Mouse (Mus musculus): Measurements from ENCODE around the gene Tmem151b. TPM values are rescaled to one million over a fixed set of nuclear protein-coding genes. Genes with fewer than 3 reads are reported as not detected.

The Tmem151b gene
- total RNA-seq, 2 experiments from 2014 or later, result not detected

DNA sequence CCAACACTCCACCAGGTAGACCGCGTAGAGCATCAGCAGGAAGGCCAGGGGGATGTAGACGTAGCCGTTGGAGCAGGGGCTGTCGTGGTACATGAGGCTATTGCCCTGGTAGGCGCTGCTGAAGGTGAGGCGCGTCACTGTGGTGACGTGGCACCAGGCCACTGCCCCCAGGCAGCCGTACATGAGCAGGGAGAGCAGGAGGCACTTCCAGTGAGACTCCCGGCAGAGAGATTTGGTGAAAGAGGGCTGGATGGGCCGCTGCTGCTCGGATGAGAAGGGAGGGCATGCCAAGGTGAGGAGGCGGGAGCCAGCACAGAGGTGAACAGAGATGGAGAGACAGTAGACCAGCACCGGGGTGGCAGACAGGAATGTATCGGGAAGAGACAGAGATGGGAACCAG, 2.5 kb downstream of the Tmem151b start:
- no peak overlapping the region for H3K27ac ChIP-seq
- DNase-seq, result no peak
- no peak overlapping the region for H3K4me3 ChIP-seq
- no peak for TF ChIP-seq CTCF (IDR thresholded peaks at IDR 0.05)
- intact Hi-C loops (cut with DNase I), result no loop called here

- DNase-seq, result peak; percentile 31
- Histone ChIP-seq H3K27ac (no peak overlapping the region), H3K4me3 (peak overlapping the region; percentile 63)
- TF ChIP-seq CTCF (IDR thresholded peaks at IDR 0.05), result no peak
- intact Hi-C loops (cut with DNase I), result no loop called here
These were observed 4.1 kb downstream of the Tmem151b start for GRCm38 (mm10) chr17:45545278-45545961.

DNA sequence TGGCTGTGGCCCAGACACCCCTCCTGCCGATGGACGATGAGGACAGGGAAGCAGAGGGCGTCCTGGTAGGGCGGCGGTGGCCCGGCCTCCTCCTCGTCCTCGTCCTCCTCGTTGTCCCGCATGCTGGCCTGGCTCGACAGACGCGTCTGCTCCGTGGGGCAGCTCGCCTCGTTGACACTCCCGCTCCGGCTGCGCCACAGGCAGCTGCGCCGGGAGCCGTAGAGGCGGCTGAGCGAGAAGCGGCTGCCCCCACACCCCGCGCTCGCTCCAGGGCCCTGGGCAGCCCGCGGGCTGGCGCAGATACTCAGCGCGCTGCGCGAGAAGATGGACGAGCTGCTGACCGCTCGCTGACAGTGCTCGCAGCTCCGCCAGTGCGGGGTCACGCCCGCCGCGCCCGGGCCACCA, 4.6 kb downstream of the Tmem151b start:
- no peak for TF ChIP-seq CTCF (IDR thresholded peaks at IDR 0.05)
- intact Hi-C loops (cut with DNase I), result no loop called here
- H3K27ac ChIP-seq, result no peak overlapping the region
- peak overlapping the region; percentile 63 for H3K4me3 ChIP-seq
- no peak for DNase-seq

DNA sequence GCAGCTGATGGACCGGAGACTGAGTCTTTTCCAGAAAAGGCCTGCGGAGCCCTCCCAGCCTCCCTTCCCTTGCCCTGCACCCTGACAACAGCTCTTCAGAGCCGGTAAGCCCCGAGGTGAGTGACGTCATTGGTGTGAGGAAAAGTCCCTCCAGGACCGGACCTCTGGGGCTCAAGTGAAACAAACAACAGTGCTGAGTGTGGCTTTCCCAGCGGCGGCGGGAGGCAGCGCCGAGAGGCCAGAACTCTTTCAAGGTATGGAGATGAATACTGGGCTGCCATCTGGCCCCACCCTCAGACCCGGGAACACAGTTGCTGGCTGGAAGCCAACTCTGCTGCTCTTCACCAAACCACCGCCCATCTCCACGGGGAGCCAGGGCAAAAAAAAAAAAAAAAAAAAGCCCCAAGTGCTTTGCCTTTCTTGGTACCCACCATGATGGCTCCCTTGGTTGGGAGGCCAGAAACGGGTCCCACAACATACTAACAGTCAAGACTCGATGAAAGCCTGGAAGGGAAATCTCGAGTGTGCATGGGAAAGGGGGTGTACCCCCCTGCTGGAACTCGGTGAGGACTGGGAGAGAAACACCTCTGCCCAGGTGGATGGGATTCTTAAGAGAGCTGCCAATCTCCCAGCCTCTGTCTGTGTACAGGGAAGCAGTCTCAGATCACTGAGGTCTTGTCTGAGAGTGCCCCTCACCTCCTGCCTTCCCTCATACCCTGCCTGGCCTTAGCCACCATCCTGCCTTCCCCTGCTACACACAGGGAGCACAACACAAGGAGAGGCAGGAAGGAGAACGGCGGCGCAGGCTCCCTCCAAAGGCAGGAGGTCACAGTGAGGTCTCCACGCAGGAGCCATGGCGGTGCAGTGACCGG, 5.2 kb downstream of the Tmem151b start:
- Histone ChIP-seq H3K4me3 (peak overlapping the region; percentile 63), H3K27ac (no peak overlapping the region)
- no peak for DNase-seq
- intact Hi-C loops (cut with DNase I), result no loop called here
- no peak for TF ChIP-seq CTCF (IDR thresholded peaks at IDR 0.05)

DNA sequence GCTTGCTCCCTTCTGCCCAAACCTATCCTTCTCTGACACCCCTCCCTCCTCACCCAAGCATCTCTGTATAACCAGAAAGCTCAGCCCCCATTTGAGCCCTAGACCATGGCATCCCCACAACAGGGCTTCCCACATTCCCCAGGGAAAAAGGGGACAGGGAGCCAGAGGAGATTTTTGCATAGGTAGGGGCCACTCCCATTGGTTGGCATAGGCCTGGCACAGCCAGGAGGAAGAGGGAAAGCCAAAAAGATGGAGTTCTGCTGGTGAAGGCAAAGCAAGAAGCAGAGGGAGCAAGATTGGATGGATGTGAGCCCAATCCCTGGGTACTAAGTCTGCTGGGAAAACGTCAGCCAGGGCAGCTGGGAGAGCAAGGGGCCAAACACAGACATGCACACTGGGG, 6.4 kb downstream of the Tmem151b start:
- no peak overlapping the region for H3K27ac ChIP-seq
- intact Hi-C loops (cut with DNase I), result no loop called here
- DNase-seq, result no peak
- H3K4me3 ChIP-seq, result no peak overlapping the region
- no peak for TF ChIP-seq CTCF (IDR thresholded peaks at IDR 0.05)

GRCm38 (mm10) chr17:45542705-45543104, 6.8 kb downstream of the Tmem151b start:
- intact Hi-C loops (cut with DNase I), result no loop called here
- DNase-seq, result no peak
- H3K27ac ChIP-seq, result no peak overlapping the region
- H3K4me3 ChIP-seq, result no peak overlapping the region
- TF ChIP-seq CTCF (IDR thresholded peaks at IDR 0.05), result no peak

DNA sequence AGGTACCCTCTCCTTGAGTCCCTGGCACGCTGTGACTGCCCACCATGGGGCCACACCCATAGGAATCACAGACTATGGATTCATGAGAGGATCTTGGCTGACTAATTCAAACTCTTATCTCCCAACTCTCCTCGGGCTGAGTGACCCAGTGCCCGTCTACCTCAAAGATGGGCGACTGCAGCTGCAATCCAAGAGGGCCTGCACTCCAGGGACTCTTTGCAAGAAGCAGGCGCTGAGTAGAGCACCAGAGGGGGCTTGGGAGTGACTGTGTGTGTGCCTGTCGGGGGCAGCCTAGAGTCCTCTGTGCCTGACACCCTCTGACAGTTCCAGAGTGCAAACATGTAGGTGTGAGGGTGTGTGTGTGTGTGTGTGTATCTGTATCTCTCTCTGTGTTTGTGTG, 7.3 kb downstream of the Tmem151b start:
- DNase-seq, result no peak
- H3K4me3 ChIP-seq, result no peak overlapping the region
- H3K27ac ChIP-seq, result no peak overlapping the region
- no peak for TF ChIP-seq CTCF (IDR thresholded peaks at IDR 0.05)
- intact Hi-C loops (cut with DNase I), result no loop called here

- no peak for TF ChIP-seq CTCF (IDR thresholded peaks at IDR 0.05)
- DNase-seq, result no peak
- intact Hi-C loops (cut with DNase I), result no loop called here
- Histone ChIP-seq H3K27ac (no peak overlapping the region), H3K4me3 (no peak overlapping the region)
These were observed 9.8 kb downstream of the Tmem151b start for GRCm38 (mm10) chr17:45539664-45540063.

DNA sequence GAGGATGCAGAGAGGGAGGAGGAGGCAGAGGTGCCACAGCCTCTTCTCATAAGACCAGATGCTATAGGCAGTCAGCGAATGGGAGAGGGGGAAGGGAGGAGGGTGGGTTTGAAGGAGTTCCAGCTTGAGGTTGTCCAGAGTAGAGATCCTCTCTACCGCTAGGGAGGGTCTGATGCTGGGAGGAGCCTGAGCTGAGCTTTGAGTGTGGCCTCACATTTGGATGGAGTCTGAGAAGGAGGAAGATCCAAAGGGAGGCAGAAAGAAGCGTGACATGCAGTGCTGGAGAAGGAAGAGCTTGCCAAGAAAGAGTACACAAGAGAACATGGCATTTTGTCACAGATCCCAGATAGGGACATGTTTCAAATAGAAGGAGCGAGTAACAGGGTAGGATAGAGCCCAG, 11.1 kb downstream of the Tmem151b start:
- TF ChIP-seq CTCF (IDR thresholded peaks at IDR 0.05), result no peak
- no peak for DNase-seq
- Histone ChIP-seq H3K4me3 (no peak overlapping the region), H3K27ac (no peak overlapping the region)
- intact Hi-C loops (cut with DNase I), result no loop called here

- intact Hi-C loops (cut with DNase I), result no loop called here
- Histone ChIP-seq H3K4me3 (no peak overlapping the region), H3K27ac (no peak overlapping the region)
- TF ChIP-seq CTCF (IDR thresholded peaks at IDR 0.05), result no peak
- no peak for DNase-seq
These were observed 13.2 kb downstream of the Tmem151b start for GRCm38 (mm10) chr17:45536264-45536663.

GRCm38 (mm10) chr17:45532896-45533295, 16.6 kb downstream of the Tmem151b start:
- no peak overlapping the region for H3K4me3 ChIP-seq
- intact Hi-C loops (cut with DNase I), result no loop called here
- no peak for TF ChIP-seq CTCF (IDR thresholded peaks at IDR 0.05)
- H3K27ac ChIP-seq, result no peak overlapping the region
- DNase-seq, result no peak

- DNase-seq, result no peak
- TF ChIP-seq CTCF (IDR thresholded peaks at IDR 0.05), result no peak
- no peak overlapping the region for H3K4me3 ChIP-seq
- H3K27ac ChIP-seq, result no peak overlapping the region
- intact Hi-C loops (cut with DNase I), result no loop called here
These were observed 19.1 kb downstream of the Tmem151b start for GRCm38 (mm10) chr17:45530346-45530782.

DNA sequence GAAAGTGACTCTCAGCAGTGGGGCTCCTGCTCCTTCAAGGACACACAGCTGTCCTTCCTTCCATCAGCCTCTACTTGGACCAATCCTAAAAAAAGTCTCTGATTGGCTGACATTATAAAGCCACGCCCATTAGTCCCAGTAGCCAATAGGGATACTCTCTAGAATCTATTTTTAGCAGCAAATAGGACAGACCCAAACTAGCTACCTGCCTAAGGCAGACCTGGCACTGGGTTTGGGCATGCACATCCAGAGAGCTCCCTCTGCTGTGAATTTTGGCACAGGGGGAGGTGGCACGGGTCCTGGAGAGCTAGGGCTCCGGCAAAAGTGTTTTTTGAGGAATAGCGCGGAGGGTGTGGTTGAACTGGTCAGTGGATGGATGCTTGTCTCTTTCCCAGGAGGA, 22.9 kb downstream of the Tmem151b start:
- TF ChIP-seq CTCF (IDR thresholded peaks at IDR 0.05), result no peak
- no peak for DNase-seq
- Histone ChIP-seq H3K4me3 (no peak overlapping the region), H3K27ac (no peak overlapping the region)
- intact Hi-C loops (cut with DNase I), result no loop called here
